Mouse (Mus musculus): ENCODE measurements around the gene Slc6a21. TPM values are rescaled to one million over a fixed set of nuclear protein-coding genes. Genes with fewer than 3 reads are reported as not detected.

Gene Slc6a21
- polyA plus RNA-seq, 1 experiment from 2014 or later: not detected

DNA sequence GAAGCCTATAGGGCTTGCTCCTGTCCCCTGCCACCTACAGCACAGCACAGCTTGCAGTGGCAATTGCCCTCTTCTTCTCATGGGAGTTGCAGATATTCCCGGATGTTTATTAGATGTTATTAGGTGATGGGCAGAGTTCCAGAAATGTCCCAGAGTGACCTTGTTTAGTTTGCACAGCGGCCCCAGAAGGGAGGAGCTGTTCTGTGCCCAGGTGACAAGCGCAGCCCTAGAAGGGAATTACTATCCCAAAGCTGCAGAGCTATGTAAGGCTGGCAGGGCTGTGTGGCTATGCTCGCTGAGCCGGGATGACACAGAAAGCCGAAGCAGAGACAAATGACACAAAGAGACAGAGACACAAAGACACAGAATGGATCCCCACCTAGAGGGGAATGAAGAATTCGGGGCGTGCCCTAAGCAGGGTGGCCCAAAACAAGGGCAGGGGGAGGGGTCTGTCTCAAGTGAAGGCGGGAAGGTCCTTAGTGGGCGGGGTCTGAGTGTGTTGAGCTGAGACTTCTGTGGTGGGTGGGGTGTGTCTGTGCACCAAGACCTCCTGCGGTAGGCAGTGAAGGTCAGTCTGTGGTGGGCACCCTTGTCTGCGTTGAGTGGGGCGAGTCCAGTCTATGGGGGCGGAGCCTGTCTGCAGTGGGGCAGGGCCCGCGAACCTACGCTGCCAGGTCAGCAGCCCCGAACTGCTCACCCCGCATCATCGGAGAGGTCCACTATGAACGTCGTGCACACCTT lies 55.5 kb downstream of the Slc6a21 start:
- no peaks in the 10 kb centered on the region for H3K36me3 ChIP-seq
- H3K4me3 ChIP-seq: peak overlapping the region; percentile 79
- 3% methylated on average over 22 of the region's 22 CpGs for WGBS
- peaks cover 39% of the 10 kb centered on the region for H3K4me1 ChIP-seq
- H3K27ac ChIP-seq (replicated peaks): peak overlapping the region; percentile 84
- peaks cover 55% of the 10 kb centered on the region for H3K27me3 ChIP-seq (ENCODE audit: low read depth, poor library complexity, severe bottlenecking)
- peak; percentile 57 for DNase-seq (ENCODE audit: low spot score)
- no peaks in the 10 kb centered on the region for H3K9me3 ChIP-seq (replicated peaks)

DNA sequence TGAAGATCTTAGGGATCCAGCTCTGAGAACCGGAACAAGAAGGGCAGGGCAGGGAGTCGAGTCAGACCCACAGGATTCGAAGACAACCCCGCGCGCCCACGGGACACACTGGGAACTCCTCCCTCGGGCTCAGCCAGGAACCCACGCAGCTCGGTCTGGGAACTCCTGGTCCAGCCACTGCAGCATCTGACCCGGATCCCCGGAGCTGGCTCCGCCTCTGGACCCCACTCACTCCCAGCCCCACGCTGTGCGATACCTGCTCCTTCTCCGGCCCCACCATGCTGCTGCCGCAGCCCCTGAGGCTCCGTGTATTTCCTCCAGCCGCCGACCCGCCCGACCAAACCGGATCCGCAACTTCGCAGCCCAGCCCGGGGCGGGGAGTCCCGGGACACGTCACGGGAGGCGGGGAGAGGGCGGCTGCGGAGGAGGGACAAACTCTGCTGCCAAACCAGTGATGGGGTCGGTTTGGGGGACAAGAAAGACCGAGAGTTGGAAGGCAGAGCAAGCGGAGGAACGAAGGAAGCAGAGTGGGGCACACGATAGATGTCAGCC lies 56.2 kb downstream of the Slc6a21 start, which contains the start of gene Trpm4:
Trpm4 (minus strand) TSS at position 350 of the 552 bp plus-strand sequence.
- H3K4me1 ChIP-seq: peaks cover 46% of the 10 kb centered on the region
- under 1% methylated on average over 38 of the region's 38 CpGs for WGBS
- peak within 1 kb of the TSS; percentile 79 for H3K4me3 ChIP-seq
- H3K27me3 ChIP-seq (ENCODE audit: low read depth, poor library complexity, severe bottlenecking): peaks cover 62% of the 10 kb centered on the region
- no peaks in the 10 kb centered on the region for H3K9me3 ChIP-seq (replicated peaks)
- H3K27ac ChIP-seq (replicated peaks): peak within 1 kb of the TSS; percentile 84
- peak; percentile 80 for DNase-seq (ENCODE audit: low spot score)
- H3K36me3 ChIP-seq: no peaks in the 10 kb centered on the region

DNA sequence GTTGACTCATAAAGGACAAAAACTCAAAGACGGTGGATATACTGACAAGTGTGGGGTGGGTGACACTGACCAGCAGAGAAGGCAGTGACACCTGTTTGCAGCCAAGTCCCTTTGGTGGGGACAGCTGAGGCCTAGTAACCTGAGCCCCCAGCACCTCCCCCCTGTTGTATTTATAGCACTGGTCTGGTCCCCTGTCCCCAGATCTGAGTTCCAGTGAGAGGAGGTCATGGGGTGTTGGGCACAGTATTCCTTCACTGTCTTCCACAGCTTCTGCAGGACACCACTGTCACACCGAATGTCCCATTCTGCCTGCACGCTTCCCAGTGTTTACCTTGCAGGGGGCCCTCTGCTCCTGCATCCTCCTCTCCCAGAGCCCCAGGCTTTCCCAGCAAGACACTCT lies 57.3 kb downstream of the Slc6a21 start:
- H3K4me1 ChIP-seq: peaks cover 57% of the 10 kb centered on the region
- WGBS: 30% methylated on average over 3 of the region's 3 CpGs
- DNase-seq (ENCODE audit: low spot score): no peak
- no peaks in the 10 kb centered on the region for H3K9me3 ChIP-seq (replicated peaks)
- no peaks in the 10 kb centered on the region for H3K36me3 ChIP-seq
- H3K4me3 ChIP-seq: peak overlapping the region; percentile 79
- no peak overlapping the region for H3K27ac ChIP-seq (replicated peaks)
- H3K27me3 ChIP-seq (ENCODE audit: low read depth, poor library complexity, severe bottlenecking): peaks cover 66% of the 10 kb centered on the region

DNA sequence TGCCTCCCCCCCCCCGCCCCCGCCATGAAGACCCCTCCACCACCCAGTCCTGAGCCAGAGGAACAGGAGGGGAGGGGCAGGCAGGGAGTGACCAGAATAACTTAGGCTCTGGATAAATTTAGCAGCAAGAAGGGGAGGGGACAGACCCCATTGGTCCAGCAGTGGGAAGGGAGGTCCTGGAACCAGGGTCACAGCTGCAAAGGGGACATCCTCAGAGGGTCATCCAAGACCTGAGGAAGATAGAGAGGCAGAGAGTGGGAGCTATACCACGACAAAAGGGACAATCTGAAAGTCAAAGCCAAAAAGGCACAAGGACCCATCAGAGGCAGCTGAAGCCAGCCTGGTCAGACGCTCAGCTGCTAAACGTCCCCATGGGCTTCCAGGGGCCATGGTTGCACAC lies 57.7 kb downstream of the Slc6a21 start, which contains the start of gene Hrc:
Hrc (plus strand) TSS at position 235 of the 400 bp plus-strand sequence.
- no peak for DNase-seq (ENCODE audit: low spot score)
- peaks cover 67% of the 10 kb centered on the region for H3K27me3 ChIP-seq (ENCODE audit: low read depth, poor library complexity, severe bottlenecking)
- 40% methylated on average over 5 of the region's 5 CpGs for WGBS
- no peaks in the 10 kb centered on the region for H3K9me3 ChIP-seq (replicated peaks)
- H3K4me3 ChIP-seq: peak within 1 kb of the TSS; percentile 79
- H3K4me1 ChIP-seq: peaks cover 61% of the 10 kb centered on the region
- H3K27ac ChIP-seq (replicated peaks): 0 out of 2 replicates have a peak within 1 kb of the TSS, but pooled peaks have one; percentile 6
- no peaks in the 10 kb centered on the region for H3K36me3 ChIP-seq

DNA sequence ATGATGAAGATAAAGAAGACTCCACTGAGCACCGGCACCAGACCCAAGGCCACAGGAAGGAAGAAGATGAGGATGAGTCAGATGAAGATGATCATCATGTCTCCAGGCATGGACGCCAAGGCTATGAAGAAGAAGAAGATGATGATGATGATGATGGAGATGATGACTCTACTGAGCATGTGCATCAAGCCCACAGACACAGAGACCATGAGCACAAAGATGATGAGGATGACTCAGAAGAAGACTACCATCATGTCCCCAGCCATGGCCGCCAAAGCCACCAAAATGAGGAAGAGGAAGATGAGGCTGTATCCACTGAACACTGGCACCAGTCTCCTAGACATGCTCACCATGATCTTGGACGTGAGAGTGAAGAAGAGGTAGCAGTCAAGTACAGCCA lies 59.0 kb downstream of the Slc6a21 start:
- 87% methylated on average over 4 of the region's 4 CpGs for WGBS
- peaks cover 74% of the 10 kb centered on the region for H3K4me1 ChIP-seq
- H3K27me3 ChIP-seq (ENCODE audit: low read depth, poor library complexity, severe bottlenecking): peaks cover 80% of the 10 kb centered on the region

DNA sequence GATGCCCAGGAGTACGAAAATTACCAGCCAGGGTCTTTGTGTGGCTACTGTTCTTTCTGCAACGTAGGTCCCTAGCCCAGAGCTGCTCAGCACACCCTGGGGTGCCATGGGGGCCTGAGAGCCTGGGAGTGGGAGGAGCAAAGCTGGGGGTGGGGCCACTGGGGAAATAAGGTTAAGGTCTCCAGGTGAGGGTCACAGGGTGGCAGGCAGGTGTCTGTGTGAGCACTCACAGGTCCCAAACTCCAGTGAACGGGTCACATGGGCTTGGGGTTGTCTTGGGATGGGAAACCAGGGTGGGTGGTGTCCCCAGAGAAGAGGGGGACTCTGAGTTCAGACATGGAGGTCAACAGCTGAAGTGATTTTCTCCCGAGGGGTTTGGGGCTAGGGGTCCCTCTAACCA lies 60.2 kb downstream of the Slc6a21 start:
- Histone ChIP-seq H3K36me3 (no peaks in the 10 kb centered on the region), H3K4me3 (no peak overlapping the region), H3K27ac (replicated peaks) (no peak overlapping the region), H3K9me3 (replicated peaks) (no peaks in the 10 kb centered on the region), H3K4me1 (peaks cover 77% of the 10 kb centered on the region), H3K27me3 (ENCODE audit: low read depth, poor library complexity, severe bottlenecking) (peaks cover 79% of the 10 kb centered on the region)
- DNase-seq (ENCODE audit: low spot score): no peak
- WGBS: 11% methylated on average over 4 of the region's 4 CpGs

More for the DNA sequence above, 59.0 kb downstream of the Slc6a21 start:
- Histone ChIP-seq H3K27ac (replicated peaks) (no peak overlapping the region), H3K4me3 (no peak overlapping the region), H3K9me3 (replicated peaks) (no peaks in the 10 kb centered on the region), H3K36me3 (no peaks in the 10 kb centered on the region)
- no peak for DNase-seq (ENCODE audit: low spot score)

DNA sequence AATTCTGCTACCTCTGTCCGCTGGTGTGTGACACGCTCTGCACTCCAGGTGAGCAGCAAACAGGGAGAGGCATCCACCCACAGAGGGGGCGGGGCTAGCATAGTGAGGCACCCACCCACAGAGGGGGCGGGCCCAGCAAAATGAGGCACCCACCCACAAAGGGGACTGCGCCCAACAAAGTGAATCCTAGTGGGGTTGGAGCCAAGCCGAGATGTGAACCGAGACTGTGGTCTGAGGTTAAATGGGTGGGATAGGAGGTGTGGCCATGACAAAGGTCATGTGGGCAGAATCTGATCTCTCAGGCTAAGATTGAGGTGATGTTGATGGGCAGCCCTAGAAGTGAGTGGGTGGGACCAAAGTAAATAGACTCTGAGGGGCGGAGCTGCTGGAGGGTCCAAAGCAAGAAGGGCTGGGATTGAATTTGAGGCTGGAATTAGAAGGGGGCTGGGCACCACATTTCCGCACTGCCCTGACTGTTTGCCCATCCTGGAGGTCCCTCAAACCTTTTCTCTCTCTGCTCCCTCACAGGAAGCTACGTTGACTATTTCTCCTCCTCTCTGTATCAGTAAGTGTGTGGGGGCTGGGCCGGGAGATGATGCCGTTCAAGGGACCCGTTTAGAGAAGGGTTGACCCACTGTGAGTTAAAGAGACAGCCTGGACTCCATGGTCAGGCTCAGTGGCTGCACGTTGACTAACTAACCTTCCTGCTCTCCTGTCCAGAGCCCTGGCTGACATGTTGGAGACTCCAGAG lies 61.0 kb downstream of the Slc6a21 start:
- Histone ChIP-seq H3K27me3 (ENCODE audit: low read depth, poor library complexity, severe bottlenecking) (peaks cover 82% of the 10 kb centered on the region), H3K4me3 (peak overlapping the region; percentile 65), H3K36me3 (no peaks in the 10 kb centered on the region), H3K4me1 (peaks cover 68% of the 10 kb centered on the region), H3K9me3 (replicated peaks) (no peaks in the 10 kb centered on the region), H3K27ac (replicated peaks) (peak overlapping the region; percentile 87)
- DNase-seq (ENCODE audit: low spot score): peak; percentile 27
- 3% methylated on average over 14 of the region's 14 CpGs for WGBS

Other genes with a start within 250 kb of the Slc6a21 start
- 10.8 and 11.3 TPM in 2 replicates for gene Prr12, start 224.6 kb upstream of the Slc6a21 start, polyA plus RNA-seq (2016; fragmentation: Nextera tagmentation; extraction: Ambion mirVana)
- 63.0 and 66.7 TPM in 2 replicates for gene Nosip, start 215.1 kb upstream of the Slc6a21 start, polyA plus RNA-seq (2016; fragmentation: Nextera tagmentation; extraction: Ambion mirVana)
- gene Prrg2, start 214.8 kb upstream of the Slc6a21 start, polyA plus RNA-seq (2016; fragmentation: Nextera tagmentation; extraction: Ambion mirVana): 17.0 and 17.3 TPM in 2 replicates
- gene Rcn3, start 185.3 kb upstream of the Slc6a21 start, polyA plus RNA-seq (2016; fragmentation: Nextera tagmentation; extraction: Ambion mirVana): 122 and 128 TPM in 2 replicates
- 12.0 and 15.3 TPM in 2 replicates for gene Fcgrt, start 173.7 kb upstream of the Slc6a21 start, polyA plus RNA-seq (2016; fragmentation: Nextera tagmentation; extraction: Ambion mirVana)
- gene Rps11, start 153.1 kb upstream of the Slc6a21 start, polyA plus RNA-seq (2016; fragmentation: Nextera tagmentation; extraction: Ambion mirVana): 1,493 and 1,787 TPM in 2 replicates
- 1,083 and 1,243 TPM in 2 replicates for gene Rpl13a, start 148.8 kb upstream of the Slc6a21 start, polyA plus RNA-seq (2016; fragmentation: Nextera tagmentation; extraction: Ambion mirVana)
- 0.11 and 0.19 TPM in 2 replicates for gene Gm45713, start 141.3 kb upstream of the Slc6a21 start, polyA plus RNA-seq (2016; fragmentation: Nextera tagmentation; extraction: Ambion mirVana)
- 1.1 and 1.4 TPM in 2 replicates for gene Flt3l, start 141.1 kb upstream of the Slc6a21 start, polyA plus RNA-seq (2016; fragmentation: Nextera tagmentation; extraction: Ambion mirVana)
- 108 and 111 TPM in 2 replicates for gene Pih1d1, start 123.2 kb upstream of the Slc6a21 start, polyA plus RNA-seq (2016; fragmentation: Nextera tagmentation; extraction: Ambion mirVana)
- 45.7 and 51.2 TPM in 2 replicates for gene Aldh16a1, start 122.9 kb upstream of the Slc6a21 start, polyA plus RNA-seq (2016; fragmentation: Nextera tagmentation; extraction: Ambion mirVana)
- gene Slc17a7, start 113.6 kb upstream of the Slc6a21 start, polyA plus RNA-seq (2016; fragmentation: Nextera tagmentation; extraction: Ambion mirVana): 0.25 and 0.52 TPM in 2 replicates
- not detected in 2 replicates for gene Gfy, start 97.9 kb upstream of the Slc6a21 start, polyA plus RNA-seq (2016; fragmentation: Nextera tagmentation; extraction: Ambion mirVana)
- not detected in 2 replicates for gene Pth2, start 96.5 kb upstream of the Slc6a21 start, polyA plus RNA-seq (2016; fragmentation: Nextera tagmentation; extraction: Ambion mirVana)
- 0.73 and 0.88 TPM in 2 replicates for gene Ccdc155, start 72.6 kb upstream of the Slc6a21 start, polyA plus RNA-seq (2016; fragmentation: Nextera tagmentation; extraction: Ambion mirVana)
- gene Dkkl1, start 65.4 kb upstream of the Slc6a21 start, polyA plus RNA-seq (2016; fragmentation: Nextera tagmentation; extraction: Ambion mirVana): 0.72 and 1.4 TPM in 2 replicates
- gene Tead2, start 61.8 kb upstream of the Slc6a21 start, polyA plus RNA-seq (2016; fragmentation: Nextera tagmentation; extraction: Ambion mirVana): 365 and 367 TPM in 2 replicates
- 0.43 and 0.65 TPM in 2 replicates for gene Cd37, start 38.4 kb upstream of the Slc6a21 start, polyA plus RNA-seq (2016; fragmentation: Nextera tagmentation; extraction: Ambion mirVana)
- 0.07 TPM in 1 of 2 replicates, not detected in the other for gene Slc6a16, start 36.4 kb upstream of the Slc6a21 start, polyA plus RNA-seq (2016; fragmentation: Nextera tagmentation; extraction: Ambion mirVana)
- gene Trpm4, start 56.3 kb downstream of the Slc6a21 start, polyA plus RNA-seq (2016; fragmentation: Nextera tagmentation; extraction: Ambion mirVana): 7.0 and 9.6 TPM in 2 replicates
- gene Hrc, start 57.8 kb downstream of the Slc6a21 start, polyA plus RNA-seq (2016; fragmentation: Nextera tagmentation; extraction: Ambion mirVana): 0.12 and 0.29 TPM in 2 replicates
- gene Ppfia3, start 89.5 kb downstream of the Slc6a21 start, polyA plus RNA-seq (2016; fragmentation: Nextera tagmentation; extraction: Ambion mirVana): 6.4 and 7.4 TPM in 2 replicates
- gene Lin7b, start 93.1 kb downstream of the Slc6a21 start, polyA plus RNA-seq (2016; fragmentation: Nextera tagmentation; extraction: Ambion mirVana): 1.0 and 1.4 TPM in 2 replicates
- 254 and 268 TPM in 2 replicates for gene Snrnp70, start 118.2 kb downstream of the Slc6a21 start, polyA plus RNA-seq (2016; fragmentation: Nextera tagmentation; extraction: Ambion mirVana)
- not detected in 2 replicates for gene Kcna7, start 128.1 kb downstream of the Slc6a21 start, polyA plus RNA-seq (2016; fragmentation: Nextera tagmentation; extraction: Ambion mirVana)
- 0.51 and 0.61 TPM in 2 replicates for gene Ntf5, start 136.2 kb downstream of the Slc6a21 start, polyA plus RNA-seq (2016; fragmentation: Nextera tagmentation; extraction: Ambion mirVana)
- gene Lhb, start 143.3 kb downstream of the Slc6a21 start, polyA plus RNA-seq (2016; fragmentation: Nextera tagmentation; extraction: Ambion mirVana): not detected in 2 replicates
- gene Gys1, start 157.3 kb downstream of the Slc6a21 start, polyA plus RNA-seq (2016; fragmentation: Nextera tagmentation; extraction: Ambion mirVana): 41.7 and 41.9 TPM in 2 replicates
- gene Ruvbl2, start 160.6 kb downstream of the Slc6a21 start, polyA plus RNA-seq (2016; fragmentation: Nextera tagmentation; extraction: Ambion mirVana): 202 and 222 TPM in 2 replicates
- 5,695 and 6,139 TPM in 2 replicates for gene Ftl1, start 182.4 kb downstream of the Slc6a21 start, polyA plus RNA-seq (2016; fragmentation: Nextera tagmentation; extraction: Ambion mirVana)
- 240 and 265 TPM in 2 replicates for gene Bax, start 189.4 kb downstream of the Slc6a21 start, polyA plus RNA-seq (2016; fragmentation: Nextera tagmentation; extraction: Ambion mirVana)
- gene Tulp2, start 204.4 kb downstream of the Slc6a21 start, polyA plus RNA-seq (2016; fragmentation: Nextera tagmentation; extraction: Ambion mirVana): 0.15 and 0.21 TPM in 2 replicates
- 0.34 TPM in 1 of 2 replicates, not detected in the other for gene Gm45808, start 209.3 kb downstream of the Slc6a21 start, polyA plus RNA-seq (2016; fragmentation: Nextera tagmentation; extraction: Ambion mirVana)
- gene Dhdh, start 211.3 kb downstream of the Slc6a21 start, polyA plus RNA-seq (2016; fragmentation: Nextera tagmentation; extraction: Ambion mirVana): 6.0 and 6.8 TPM in 2 replicates
- gene Nucb1, start 232.9 kb downstream of the Slc6a21 start, polyA plus RNA-seq (2016; fragmentation: Nextera tagmentation; extraction: Ambion mirVana): 105 and 112 TPM in 2 replicates
- gene Ppp1r15a, start 248.8 kb downstream of the Slc6a21 start, polyA plus RNA-seq (2016; fragmentation: Nextera tagmentation; extraction: Ambion mirVana): 15.0 and 18.6 TPM in 2 replicates
- gene Plekha4, start 248.8 kb downstream of the Slc6a21 start, polyA plus RNA-seq (2016; fragmentation: Nextera tagmentation; extraction: Ambion mirVana): 0.78 and 1.1 TPM in 2 replicates

Data from midbrain, embryonic 10.5 days (tissue).